Mouse (Mus musculus): ENCODE measurements around the gene Osbpl3. TPM values are rescaled to one million over a fixed set of nuclear protein-coding genes. Genes with fewer than 3 reads are reported as not detected.

The Osbpl3 gene
- polyA plus RNA-seq, 1 experiment: not detected

GRCm38 (mm10) chr6:50483426-50483825, 27.4 kb upstream of the Osbpl3 start:
- Histone ChIP-seq H3K27me3 (ENCODE audit: control insufficient read depth) (no peaks in the 10 kb centered on the region), H3K4me1 (ENCODE audit: control insufficient read depth) (no peaks in the 10 kb centered on the region), H3K4me3 (replicated peaks) (no peak overlapping the region), H3K9me3 (ENCODE audit: control insufficient read depth, low read length) (no peaks in the 10 kb centered on the region), H3K36me3 (ENCODE audit: control insufficient read depth) (no peaks in the 10 kb centered on the region)
- TF ChIP-seq TAL1 (IDR thresholded peaks at IDR 0.05; ENCODE audit: low read length) (no peak), GATA1 (IDR thresholded peaks at IDR 0.05; ENCODE audit: low read length) (no peak)

- Histone ChIP-seq H3K4me1 (ENCODE audit: control insufficient read depth) (no peaks in the 10 kb centered on the region), H3K36me3 (ENCODE audit: control insufficient read depth) (no peaks in the 10 kb centered on the region), H3K9me3 (ENCODE audit: control insufficient read depth, low read length) (no peaks in the 10 kb centered on the region), H3K4me3 (replicated peaks) (no peak overlapping the region), H3K27me3 (ENCODE audit: control insufficient read depth) (no peaks in the 10 kb centered on the region)
- TF ChIP-seq GATA1 (IDR thresholded peaks at IDR 0.05; ENCODE audit: low read length) (no peak), TAL1 (IDR thresholded peaks at IDR 0.05; ENCODE audit: low read length) (no peak)
Observed at GRCm38 (mm10) chr6:50481460-50481859, 25.5 kb upstream of the Osbpl3 start.

- no peak overlapping the region for H3K4me3 ChIP-seq (replicated peaks)
- no peaks in the 10 kb centered on the region for H3K36me3 ChIP-seq (ENCODE audit: control insufficient read depth)
- no peak for TF ChIP-seq TAL1 (IDR thresholded peaks at IDR 0.05; ENCODE audit: low read length)
- H3K9me3 ChIP-seq (ENCODE audit: control insufficient read depth, low read length): no peaks in the 10 kb centered on the region
- no peaks in the 10 kb centered on the region for H3K4me1 ChIP-seq (ENCODE audit: control insufficient read depth)
- H3K27me3 ChIP-seq (ENCODE audit: control insufficient read depth): no peaks in the 10 kb centered on the region
Observed at GRCm38 (mm10) chr6:50466451-50466850, 10.4 kb upstream of the Osbpl3 start.

DNA sequence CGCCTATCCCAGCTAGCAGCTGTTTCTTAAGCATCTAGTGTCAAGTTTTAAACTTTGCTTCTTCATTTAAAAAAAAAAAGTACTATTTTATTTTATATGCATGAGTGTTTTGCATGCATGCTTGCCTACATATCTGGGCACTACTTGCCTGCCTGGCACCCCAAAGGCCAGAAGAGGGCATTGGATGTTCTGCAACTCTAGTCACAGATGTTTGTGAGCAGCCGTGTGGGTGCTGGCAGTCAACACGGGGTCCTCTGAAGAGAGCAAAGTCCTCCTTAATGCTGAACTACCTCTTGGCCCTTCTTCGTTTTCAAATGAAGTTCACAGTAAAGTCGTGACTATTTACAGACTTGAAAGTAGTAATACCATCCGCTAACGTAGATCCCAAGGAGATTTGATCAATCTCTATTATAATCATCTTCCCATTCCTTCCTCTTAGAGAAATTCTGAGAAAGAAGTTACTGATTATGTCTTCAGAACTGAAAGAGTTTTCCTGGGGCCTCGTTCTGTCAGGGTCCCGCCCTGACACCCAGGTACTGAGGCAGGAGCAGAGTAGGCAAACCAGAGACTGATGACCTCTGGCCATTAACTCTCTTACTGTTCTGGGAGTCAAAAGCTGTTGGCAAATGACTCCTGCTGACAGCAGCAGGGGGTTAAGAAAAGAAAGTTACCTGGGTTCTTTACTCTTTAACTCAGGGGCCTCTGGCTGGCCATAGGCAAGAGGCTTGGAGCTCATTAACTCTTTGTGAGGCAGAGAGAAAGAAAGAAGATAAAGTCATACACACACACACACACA, 8.9 kb upstream of the Osbpl3 start:
- H3K36me3 ChIP-seq (ENCODE audit: control insufficient read depth): no peaks in the 10 kb centered on the region
- H3K4me1 ChIP-seq (ENCODE audit: control insufficient read depth): no peaks in the 10 kb centered on the region
- no peaks in the 10 kb centered on the region for H3K27me3 ChIP-seq (ENCODE audit: control insufficient read depth)
- TF ChIP-seq GATA1 (IDR thresholded peaks at IDR 0.05; ENCODE audit: low read length) (no peak), TAL1 (IDR thresholded peaks at IDR 0.05; ENCODE audit: low read length) (no peak)
- no peaks in the 10 kb centered on the region for H3K9me3 ChIP-seq (ENCODE audit: control insufficient read depth, low read length)
- H3K4me3 ChIP-seq (replicated peaks): no peak overlapping the region

GRCm38 (mm10) chr6:50462026-50462425, 6.0 kb upstream of the Osbpl3 start:
- TF ChIP-seq GATA1 (IDR thresholded peaks at IDR 0.05; ENCODE audit: low read length) (no peak), TAL1 (IDR thresholded peaks at IDR 0.05; ENCODE audit: low read length) (no peak)
- H3K4me1 ChIP-seq (ENCODE audit: control insufficient read depth): no peaks in the 10 kb centered on the region
- H3K9me3 ChIP-seq (ENCODE audit: control insufficient read depth, low read length): no peaks in the 10 kb centered on the region
- H3K27me3 ChIP-seq (ENCODE audit: control insufficient read depth): no peaks in the 10 kb centered on the region
- H3K4me3 ChIP-seq (replicated peaks): no peak overlapping the region
- H3K36me3 ChIP-seq (ENCODE audit: control insufficient read depth): no peaks in the 10 kb centered on the region

DNA sequence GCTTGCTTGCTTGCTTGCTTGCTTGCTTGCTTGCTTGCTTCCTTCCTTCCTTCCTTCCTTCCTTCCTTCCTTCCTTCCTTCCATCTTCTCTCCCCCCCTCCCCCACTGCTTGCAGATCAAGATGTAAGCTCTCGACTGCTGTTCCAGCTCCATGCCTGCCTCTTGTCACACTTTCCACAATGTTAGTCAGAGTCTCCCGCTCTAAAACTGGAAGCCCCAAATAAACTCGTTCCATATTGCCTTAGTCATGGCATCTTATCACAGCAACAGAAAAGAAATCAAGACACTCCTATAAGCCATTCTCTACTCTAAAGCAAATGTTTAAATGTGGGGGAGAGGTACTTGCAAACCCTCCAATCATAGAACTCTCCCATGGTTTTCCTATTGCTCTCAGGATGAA, 5.6 kb upstream of the Osbpl3 start:
- TF ChIP-seq TAL1 (IDR thresholded peaks at IDR 0.05; ENCODE audit: low read length) (no peak), GATA1 (IDR thresholded peaks at IDR 0.05; ENCODE audit: low read length) (no peak)
- Histone ChIP-seq H3K36me3 (ENCODE audit: control insufficient read depth) (no peaks in the 10 kb centered on the region), H3K9me3 (ENCODE audit: control insufficient read depth, low read length) (no peaks in the 10 kb centered on the region), H3K27me3 (ENCODE audit: control insufficient read depth) (peaks cover 2% of the 10 kb centered on the region; the same call in 1 of the 2 replicates), H3K4me1 (ENCODE audit: control insufficient read depth) (peaks cover 2% of the 10 kb centered on the region), H3K4me3 (replicated peaks) (no peak overlapping the region)

GRCm38 (mm10) chr6:50460646-50461045, 4.6 kb upstream of the Osbpl3 start:
- Histone ChIP-seq H3K27me3 (ENCODE audit: control insufficient read depth) (peaks cover 9% of the 10 kb centered on the region), H3K36me3 (ENCODE audit: control insufficient read depth) (no peaks in the 10 kb centered on the region), H3K4me3 (replicated peaks) (no peak overlapping the region), H3K9me3 (ENCODE audit: control insufficient read depth, low read length) (no peaks in the 10 kb centered on the region), H3K4me1 (ENCODE audit: control insufficient read depth) (peaks cover 11% of the 10 kb centered on the region)
- no peak for TF ChIP-seq TAL1 (IDR thresholded peaks at IDR 0.05; ENCODE audit: low read length)
- no peak for TF ChIP-seq GATA1 (IDR thresholded peaks at IDR 0.05; ENCODE audit: low read length)

- Histone ChIP-seq H3K4me1 (ENCODE audit: control insufficient read depth) (peaks cover 15% of the 10 kb centered on the region), H3K36me3 (ENCODE audit: control insufficient read depth) (no peaks in the 10 kb centered on the region), H3K4me3 (replicated peaks) (no peak overlapping the region), H3K9me3 (ENCODE audit: control insufficient read depth, low read length) (no peaks in the 10 kb centered on the region), H3K27me3 (ENCODE audit: control insufficient read depth) (peaks cover 13% of the 10 kb centered on the region)
- TF ChIP-seq GATA1 (IDR thresholded peaks at IDR 0.05; ENCODE audit: low read length) (no peak), TAL1 (IDR thresholded peaks at IDR 0.05; ENCODE audit: low read length) (no peak)
Observed at GRCm38 (mm10) chr6:50460246-50460645, 4.2 kb upstream of the Osbpl3 start.

- Histone ChIP-seq H3K27me3 (ENCODE audit: control insufficient read depth) (peaks cover 21% of the 10 kb centered on the region), H3K36me3 (ENCODE audit: control insufficient read depth) (no peaks in the 10 kb centered on the region), H3K4me1 (ENCODE audit: control insufficient read depth) (peaks cover 21% of the 10 kb centered on the region), H3K9me3 (ENCODE audit: control insufficient read depth, low read length) (no peaks in the 10 kb centered on the region), H3K4me3 (replicated peaks) (no peak overlapping the region)
- TF ChIP-seq GATA1 (IDR thresholded peaks at IDR 0.05; ENCODE audit: low read length) (no peak), TAL1 (IDR thresholded peaks at IDR 0.05; ENCODE audit: low read length) (no peak)
Observed at GRCm38 (mm10) chr6:50459271-50459670, 3.3 kb upstream of the Osbpl3 start.
